Mouse (Mus musculus): ENCODE measurements around the gene Arf6. TPM values are rescaled to one million over a fixed set of nuclear protein-coding genes. Genes with fewer than 3 reads are reported as not detected.

The Arf6 gene
- 57.1 TPM for polyA plus RNA-seq (2014; fragmentation: Illumina TruSeq; extraction: RNeasy Lipid Tissue Mini Kit (QIAGEN cat#74804); ENCODE audit: low read depth, low replicate concordance)

GRCm38 (mm10) chr12:69371854-69372671, at the start of gene Arf6, which contains the start of gene Gm9887:
Arf6 (plus strand) TSS chr12:69372150.
Gm9887 (minus strand) TSS chr12:69372458.

GRCm38 (mm10) chr12:69356546-69357299, 15.2 kb upstream of the Arf6 start, which contains the start of gene Nemf:
Nemf (minus strand) TSS chr12:69357165.

Other genes starting within 250 kb of the Arf6 start
- gene Rps29, start 213.0 kb upstream of the Arf6 start, polyA plus RNA-seq (2014; fragmentation: Illumina TruSeq; extraction: RNeasy Lipid Tissue Mini Kit (QIAGEN cat#74804); ENCODE audit: low read depth, low replicate concordance) = 36.7 TPM
- gene Lrr1, start 203.3 kb upstream of the Arf6 start, polyA plus RNA-seq (2014; fragmentation: Illumina TruSeq; extraction: RNeasy Lipid Tissue Mini Kit (QIAGEN cat#74804); ENCODE audit: low read depth, low replicate concordance) = not detected
- gene Rpl36al, start 188.1 kb upstream of the Arf6 start, polyA plus RNA-seq (2014; fragmentation: Illumina TruSeq; extraction: RNeasy Lipid Tissue Mini Kit (QIAGEN cat#74804); ENCODE audit: low read depth, low replicate concordance) = 161 TPM
- gene Mgat2, start 188.0 kb upstream of the Arf6 start, polyA plus RNA-seq (2014; fragmentation: Illumina TruSeq; extraction: RNeasy Lipid Tissue Mini Kit (QIAGEN cat#74804); ENCODE audit: low read depth, low replicate concordance) = 195 TPM
- gene Gm49383, start 175.0 kb upstream of the Arf6 start, polyA plus RNA-seq (2014; fragmentation: Illumina TruSeq; extraction: RNeasy Lipid Tissue Mini Kit (QIAGEN cat#74804); ENCODE audit: low read depth, low replicate concordance) = 3.4 TPM
- 1.6 TPM for gene Dnaaf2, start 173.7 kb upstream of the Arf6 start, polyA plus RNA-seq (2014; fragmentation: Illumina TruSeq; extraction: RNeasy Lipid Tissue Mini Kit (QIAGEN cat#74804); ENCODE audit: low read depth, low replicate concordance)
- gene Gm49384, start 167.9 kb upstream of the Arf6 start, polyA plus RNA-seq (2014; fragmentation: Illumina TruSeq; extraction: RNeasy Lipid Tissue Mini Kit (QIAGEN cat#74804); ENCODE audit: low read depth, low replicate concordance) = 9.1 TPM
- 4.6 TPM for gene Pole2, start 144.0 kb upstream of the Arf6 start, polyA plus RNA-seq (2014; fragmentation: Illumina TruSeq; extraction: RNeasy Lipid Tissue Mini Kit (QIAGEN cat#74804); ENCODE audit: low read depth, low replicate concordance)
- gene Klhdc1, start 131.0 kb upstream of the Arf6 start, polyA plus RNA-seq (2014; fragmentation: Illumina TruSeq; extraction: RNeasy Lipid Tissue Mini Kit (QIAGEN cat#74804); ENCODE audit: low read depth, low replicate concordance) = 11.8 TPM
- 131 TPM for gene Klhdc2, start 75.5 kb upstream of the Arf6 start, polyA plus RNA-seq (2014; fragmentation: Illumina TruSeq; extraction: RNeasy Lipid Tissue Mini Kit (QIAGEN cat#74804); ENCODE audit: low read depth, low replicate concordance)
- gene Nemf, start 15.0 kb upstream of the Arf6 start, polyA plus RNA-seq (2014; fragmentation: Illumina TruSeq; extraction: RNeasy Lipid Tissue Mini Kit (QIAGEN cat#74804); ENCODE audit: low read depth, low replicate concordance) = 87.2 TPM
- gene Gm9887, start 308 bp downstream of the Arf6 start, polyA plus RNA-seq (2014; fragmentation: Illumina TruSeq; extraction: RNeasy Lipid Tissue Mini Kit (QIAGEN cat#74804); ENCODE audit: low read depth, low replicate concordance) = not detected
- gene Vcpkmt, start 210.9 kb downstream of the Arf6 start, polyA plus RNA-seq (2014; fragmentation: Illumina TruSeq; extraction: RNeasy Lipid Tissue Mini Kit (QIAGEN cat#74804); ENCODE audit: low read depth, low replicate concordance) = 15.2 TPM

All from kidney, adult 10 weeks (tissue).